Mouse (Mus musculus): ENCODE measurements around the gene Mia3. TPM values are rescaled to one million over a fixed set of nuclear protein-coding genes. Genes with fewer than 3 reads are reported as not detected.

Mia3 gene
- polyA plus RNA-seq, 1 experiment, result 167 TPM

DNA sequence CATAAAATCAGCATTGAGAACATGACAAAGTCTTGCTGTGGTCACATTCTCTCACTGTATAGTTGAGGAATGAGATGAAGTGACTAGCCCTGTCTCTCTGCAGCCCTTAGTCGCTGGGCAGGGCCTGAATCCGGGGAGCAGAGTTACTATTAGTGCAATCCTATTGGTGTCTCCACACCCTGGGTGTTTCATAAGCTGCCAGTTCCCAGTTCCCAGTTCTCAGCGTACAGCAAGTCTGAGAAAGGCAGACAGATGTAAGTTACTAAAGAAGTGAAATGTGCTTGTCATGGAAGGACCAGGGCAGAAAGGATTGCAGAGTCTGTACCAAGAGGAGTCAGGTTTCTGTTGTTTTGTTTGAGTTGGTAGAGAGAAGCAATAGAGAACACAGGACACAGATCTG lies 61.8 kb downstream of the Mia3 start:
- TF ChIP-seq CTCF (IDR thresholded peaks at IDR 0.05; ENCODE audit: borderline replicate concordance, insufficient read depth, low read depth, low read length), result no peak
- no peak for TF ChIP-seq POLR2A (IDR thresholded peaks at IDR 0.05; ENCODE audit: borderline replicate concordance, insufficient read depth, low read length)
- DNase-seq, result no peak
- no peaks in the 10 kb centered on the region for H3K4me1 ChIP-seq (ENCODE audit: control insufficient read depth, insufficient read depth, low read length)
- 76% methylated on average over 3 of the region's 3 CpGs for WGBS
- H3K27me3 ChIP-seq (ENCODE audit: control insufficient read depth, insufficient read depth, low read length), result no peaks in the 10 kb centered on the region
- H3K4me3 ChIP-seq (replicated peaks; ENCODE audit: insufficient read depth, low read depth, low read length), result no peak overlapping the region
- H3K27ac ChIP-seq (ENCODE audit: insufficient read depth, low read length), result no peak overlapping the region

DNA sequence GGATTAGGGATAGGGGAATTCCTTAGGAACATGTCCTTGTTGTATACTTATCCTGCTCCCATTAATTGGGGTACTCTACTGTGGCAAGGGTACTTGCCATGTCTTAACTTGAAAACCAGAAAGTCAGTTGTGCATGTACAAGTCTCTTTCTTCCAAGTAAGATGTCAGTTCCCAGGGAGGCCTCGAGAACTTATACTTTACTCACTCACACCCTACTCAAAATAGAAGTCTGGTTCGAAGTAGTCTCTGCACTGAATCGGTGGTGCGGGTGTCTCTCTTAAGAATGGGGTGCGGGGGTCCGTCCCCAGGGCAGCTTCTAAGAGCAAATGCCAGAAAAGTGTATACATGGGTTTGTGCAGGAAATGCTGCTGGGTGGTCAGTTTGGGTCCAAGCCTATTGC lies 70.2 kb downstream of the Mia3 start:
- peak; percentile 75 to 86 for DNase-seq
- TF ChIP-seq POLR2A (IDR thresholded peaks at IDR 0.05; ENCODE audit: borderline replicate concordance, insufficient read depth, low read length) (no peak), CTCF (IDR thresholded peaks at IDR 0.05; ENCODE audit: borderline replicate concordance, insufficient read depth, low read depth, low read length) (no peak)
- 84% methylated on average over 6 of the region's 6 CpGs for WGBS
- Histone ChIP-seq H3K4me1 (ENCODE audit: control insufficient read depth, insufficient read depth, low read length) (no peaks in the 10 kb centered on the region), H3K4me3 (replicated peaks; ENCODE audit: insufficient read depth, low read depth, low read length) (no peak overlapping the region), H3K27me3 (ENCODE audit: control insufficient read depth, insufficient read depth, low read length) (no peaks in the 10 kb centered on the region), H3K27ac (ENCODE audit: insufficient read depth, low read length) (no peak overlapping the region)

- Histone ChIP-seq H3K4me1 (ENCODE audit: control insufficient read depth, insufficient read depth, low read length) (no peaks in the 10 kb centered on the region), H3K4me3 (replicated peaks; ENCODE audit: insufficient read depth, low read depth, low read length) (peak overlapping the region; percentile 76), H3K27ac (ENCODE audit: insufficient read depth, low read length) (no peak overlapping the region), H3K27me3 (ENCODE audit: control insufficient read depth, insufficient read depth, low read length) (no peaks in the 10 kb centered on the region)
- TF ChIP-seq CTCF (IDR thresholded peaks at IDR 0.05; ENCODE audit: borderline replicate concordance, insufficient read depth, low read depth, low read length) (no peak), POLR2A (IDR thresholded peaks at IDR 0.05; ENCODE audit: borderline replicate concordance, insufficient read depth, low read length) (no peak)
- DNase-seq, result peak in 1 of 2 experiments; percentile 18
- WGBS, result under 1% methylated on average over 20 of the region's 20 CpGs
These were observed 71.4 kb downstream of the Mia3 start for GRCm38 (mm10) chr1:183297886-183298489.

DNA sequence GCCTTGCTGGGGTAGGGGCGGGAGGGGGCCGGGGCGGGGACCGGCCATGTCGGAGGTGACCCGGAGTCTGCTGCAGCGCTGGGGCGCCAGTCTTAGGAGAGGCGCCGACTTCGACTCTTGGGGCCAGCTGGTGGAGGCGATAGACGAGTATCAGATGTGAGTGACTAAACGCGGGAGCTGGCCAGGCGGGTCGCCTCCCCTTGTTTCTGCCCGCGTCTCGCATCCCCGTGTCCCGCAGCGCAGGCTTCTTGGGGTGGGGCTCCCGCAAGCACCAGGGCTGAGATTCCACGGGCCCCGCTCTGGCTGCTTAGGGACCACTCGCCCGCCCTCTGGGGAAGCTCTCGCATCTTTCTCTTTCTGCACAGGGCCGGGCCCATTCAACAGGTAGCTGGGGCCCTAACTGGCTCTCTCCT lies 71.9 kb downstream of the Mia3 start:
- WGBS, result under 1% methylated on average over 30 of the region's 30 CpGs
- Histone ChIP-seq H3K4me1 (ENCODE audit: control insufficient read depth, insufficient read depth, low read length) (no peaks in the 10 kb centered on the region), H3K27ac (ENCODE audit: insufficient read depth, low read length) (peak overlapping the region; percentile 11; the same call in 1 of the 2 replicates), H3K4me3 (replicated peaks; ENCODE audit: insufficient read depth, low read depth, low read length) (peak overlapping the region; percentile 76), H3K27me3 (ENCODE audit: control insufficient read depth, insufficient read depth, low read length) (no peaks in the 10 kb centered on the region)
- no peak for TF ChIP-seq CTCF (IDR thresholded peaks at IDR 0.05; ENCODE audit: borderline replicate concordance, insufficient read depth, low read depth, low read length)
- TF ChIP-seq POLR2A (IDR thresholded peaks at IDR 0.05; ENCODE audit: borderline replicate concordance, insufficient read depth, low read length), result no peak
- DNase-seq, result no peak

DNA sequence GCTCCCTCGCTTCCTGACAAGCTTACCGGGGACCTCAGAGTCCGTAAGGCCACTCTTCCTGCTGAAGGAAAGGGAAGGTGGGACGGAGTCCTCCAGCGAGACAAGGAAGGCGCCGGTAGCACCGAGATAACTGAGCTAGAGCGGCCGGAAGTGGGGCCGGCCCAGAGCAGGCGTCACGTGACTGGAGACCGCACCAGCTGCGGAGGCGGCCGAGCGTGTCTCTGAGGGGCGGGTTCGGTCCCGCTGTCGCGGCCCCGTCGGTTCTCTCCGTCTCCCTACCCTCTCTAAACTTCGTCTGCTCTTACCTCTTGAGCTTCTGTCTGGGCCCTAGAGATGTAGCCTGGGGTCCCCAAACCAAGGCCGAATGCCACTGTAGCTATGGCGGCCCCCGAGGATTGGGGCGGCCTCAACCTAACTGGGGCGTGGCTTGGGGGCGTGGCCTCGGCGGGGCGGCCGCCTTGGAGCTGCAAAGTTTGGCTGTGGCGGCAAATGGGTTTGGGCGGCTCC lies 72.4 kb downstream of the Mia3 start, which contains the start of gene Brox:
Brox (minus strand) TSS at position 393 of the 507 bp plus-strand sequence.
- Histone ChIP-seq H3K27ac (ENCODE audit: insufficient read depth, low read length) (peak within 1 kb of the TSS; percentile 96), H3K4me3 (replicated peaks; ENCODE audit: insufficient read depth, low read depth, low read length) (peak within 1 kb of the TSS; percentile 99), H3K27me3 (ENCODE audit: control insufficient read depth, insufficient read depth, low read length) (no peaks in the 10 kb centered on the region), H3K4me1 (ENCODE audit: control insufficient read depth, insufficient read depth, low read length) (no peaks in the 10 kb centered on the region)
- 1% methylated on average over 39 of the region's 39 CpGs for WGBS
- DNase-seq, result peak; percentile 93 to 96
- no peak for TF ChIP-seq CTCF (IDR thresholded peaks at IDR 0.05; ENCODE audit: borderline replicate concordance, insufficient read depth, low read depth, low read length)
- TF ChIP-seq POLR2A (IDR thresholded peaks at IDR 0.05; ENCODE audit: borderline replicate concordance, insufficient read depth, low read length), result peak; percentile 62; the same call in 1 of the 2 replicates

DNA sequence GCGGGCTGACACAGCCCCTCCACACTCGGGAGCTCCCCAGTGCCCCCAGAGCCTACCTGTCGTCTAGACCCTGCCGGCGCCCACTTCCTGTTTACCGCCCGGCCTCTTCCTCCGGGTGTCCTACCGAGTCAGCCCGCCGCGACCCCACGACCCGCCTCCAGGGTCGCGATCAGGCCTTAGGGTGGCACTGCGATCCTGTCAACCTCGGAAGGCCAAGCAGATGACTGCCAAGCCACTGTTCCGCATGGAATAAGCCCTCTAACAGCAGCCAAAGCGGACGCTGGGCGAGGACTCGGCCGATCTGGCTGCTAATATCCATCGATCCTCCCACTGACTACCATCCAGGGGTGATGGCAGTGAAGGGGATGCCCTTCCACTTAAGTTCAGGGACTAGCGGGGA lies 72.9 kb downstream of the Mia3 start, which contains the start of gene Aida:
Aida (plus strand) TSS at position 126 of the 400 bp plus-strand sequence.
- no peak for TF ChIP-seq CTCF (IDR thresholded peaks at IDR 0.05; ENCODE audit: borderline replicate concordance, insufficient read depth, low read depth, low read length)
- no peak for TF ChIP-seq POLR2A (IDR thresholded peaks at IDR 0.05; ENCODE audit: borderline replicate concordance, insufficient read depth, low read length)
- H3K27ac ChIP-seq (ENCODE audit: insufficient read depth, low read length), result peak within 1 kb of the TSS; percentile 96
- no peaks in the 10 kb centered on the region for H3K27me3 ChIP-seq (ENCODE audit: control insufficient read depth, insufficient read depth, low read length)
- under 1% methylated on average over 26 of the region's 26 CpGs for WGBS
- H3K4me1 ChIP-seq (ENCODE audit: control insufficient read depth, insufficient read depth, low read length), result no peaks in the 10 kb centered on the region
- peak within 1 kb of the TSS; percentile 99 for H3K4me3 ChIP-seq (replicated peaks; ENCODE audit: insufficient read depth, low read depth, low read length)
- peak in 1 of 2 experiments; percentile 45 for DNase-seq

GRCm38 (mm10) chr1:183289576-183289975 lies 79.8 kb downstream of the Mia3 start:
- TF ChIP-seq CTCF (IDR thresholded peaks at IDR 0.05; ENCODE audit: borderline replicate concordance, insufficient read depth, low read depth, low read length) (no peak), POLR2A (IDR thresholded peaks at IDR 0.05; ENCODE audit: borderline replicate concordance, insufficient read depth, low read length) (no peak)
- H3K4me1 ChIP-seq (ENCODE audit: control insufficient read depth, insufficient read depth, low read length), result no peaks in the 10 kb centered on the region
- no peaks in the 10 kb centered on the region for H3K27me3 ChIP-seq (ENCODE audit: control insufficient read depth, insufficient read depth, low read length)
- no peak overlapping the region for H3K27ac ChIP-seq (ENCODE audit: insufficient read depth, low read length)
- WGBS, result 91% methylated on average over 4 of the region's 4 CpGs
- DNase-seq, result no peak
- H3K4me3 ChIP-seq (replicated peaks; ENCODE audit: insufficient read depth, low read depth, low read length), result no peak overlapping the region

DNA sequence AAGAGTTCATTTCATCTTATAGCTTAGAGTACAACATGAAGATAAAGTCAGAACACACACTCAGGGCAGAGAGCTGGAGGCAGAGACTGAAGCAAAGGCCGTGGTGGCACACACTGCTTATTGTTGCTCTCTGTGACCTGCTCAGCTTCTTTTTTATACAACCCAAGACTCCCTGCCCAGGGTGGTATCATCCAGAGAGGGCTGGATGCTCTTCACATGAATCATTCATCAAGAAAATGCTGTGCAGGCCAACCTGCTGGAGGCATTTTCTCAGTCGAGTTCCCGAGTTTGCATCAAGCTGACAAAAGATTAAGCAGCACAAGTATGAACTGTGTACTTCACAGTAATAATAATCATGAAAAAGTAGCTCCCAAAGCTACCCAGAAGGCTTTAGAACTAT lies 81.0 kb downstream of the Mia3 start:
- no peak for TF ChIP-seq CTCF (IDR thresholded peaks at IDR 0.05; ENCODE audit: borderline replicate concordance, insufficient read depth, low read depth, low read length)
- 82% methylated on average over 3 of the region's 3 CpGs for WGBS
- no peaks in the 10 kb centered on the region for H3K27me3 ChIP-seq (ENCODE audit: control insufficient read depth, insufficient read depth, low read length)
- H3K4me1 ChIP-seq (ENCODE audit: control insufficient read depth, insufficient read depth, low read length), result no peaks in the 10 kb centered on the region
- H3K4me3 ChIP-seq (replicated peaks; ENCODE audit: insufficient read depth, low read depth, low read length), result no peak overlapping the region
- DNase-seq, result no peak
- no peak overlapping the region for H3K27ac ChIP-seq (ENCODE audit: insufficient read depth, low read length)

Other genes starting within 250 kb of the Mia3 start
- gene Disp1, start 148.0 kb downstream of the Mia3 start, polyA plus RNA-seq (2012; rRNA removed), result 3.8 and 5.2 TPM in 2 replicates
- gene Aida, start 73.0 kb downstream of the Mia3 start, polyA plus RNA-seq (2012; rRNA removed), result 49.5 and 53.2 TPM in 2 replicates
- gene Brox, start 72.3 kb downstream of the Mia3 start, polyA plus RNA-seq (2012; rRNA removed), result 51.8 and 53.0 TPM in 2 replicates
- 25.8 and 27.2 TPM in 2 replicates for gene Taf1a, start 19.4 kb upstream of the Mia3 start, polyA plus RNA-seq (2012; rRNA removed)
- gene Hhipl2, start 48.7 kb upstream of the Mia3 start, polyA plus RNA-seq (2012; rRNA removed), result 0.24 and 0.33 TPM in 2 replicates

Data from cerebellum, adult 2 months (tissue).